Comparison of ENCODE assay signal across 18 mouse cellular contexts in the genomic region with DNA sequence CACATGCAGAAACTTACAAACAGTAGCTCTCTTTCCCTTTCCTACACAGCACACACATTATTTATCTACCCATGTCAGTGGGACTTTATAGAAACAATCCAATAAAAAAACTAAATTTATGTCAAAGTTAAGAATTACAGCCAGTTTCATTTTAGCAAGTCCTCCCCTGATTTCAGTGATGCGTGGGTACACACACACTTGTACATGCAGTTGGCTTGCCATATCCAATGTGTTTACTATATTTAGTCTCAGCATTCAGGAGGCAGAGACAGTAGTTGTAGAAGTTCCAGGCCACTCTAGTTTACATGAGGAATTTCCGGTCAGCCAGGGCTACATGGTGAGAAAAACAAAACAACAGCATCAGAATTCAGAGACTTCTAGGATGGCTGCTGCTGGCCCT. TPM values are rescaled to one million over a fixed set of nuclear protein-coding genes. Genes with fewer than 3 reads are reported as not detected.
A peak's percentile ranks its signal among the peaks of the same experiment; 100 is the strongest.
DNase-seq lines count a peak whose midpoint lies in the region; TF ChIP-seq lines count a peak whose summit lies in the region.
"Had no signal": no experiment of that assay in that cellular context is flagged by ENCODE, and none has a peak within 500 bp of the region (broad histone marks: within the 10 kb centered on the region; RNA-seq: fewer than 3 reads in every experiment).

No protein-coding gene starts in this region.

- DNase-seq in frontal cortex, adult 2 months (ENCODE audit: extremely low spot score in 1 of 2, low spot score in 1 of 2): peak; percentile 3 to 36
- no peak for DNase-seq in frontal cortex, postnatal 10 days (ENCODE audit: low spot score in 2 of 2)
- DNase-seq in left cerebral cortex, postnatal 14 days (ENCODE audit: low spot score in 2 of 2): peak; percentile 19 to 56
- DNase-seq in left cerebral cortex, adult 2 months (ENCODE audit: extremely low spot score in 1 of 2, low spot score in 2 of 2): no peak
- peak; percentile 50 for DNase-seq in brain, adult 2 months (ENCODE audit: low read depth, low spot score)
- peak; percentile 38 for DNase-seq in telencephalon, adult 2 months (ENCODE audit: low read depth, low spot score)
- DNase-seq in thymus, postnatal 4 days: no peak
- DNase-seq: adrenal gland, adult 2 months; adrenal gland, postnatal 10 days; adrenal gland, postnatal 25 days; cerebellum, adult 11-12 months; cerebellum, adult 9-10 months; cerebellum, postnatal 10 days; cerebellum, postnatal 25 days had no signal

- no peak overlapping the region for H3K4me3 ChIP-seq in left cerebral cortex, adult 2 months
- H3K4me3 ChIP-seq: embryonic facial prominence, embryonic 10.5 days; embryonic facial prominence, embryonic 12.5 days; forebrain, embryonic 13.5 days; forebrain, embryonic 15.5 days had no signal

- no peak for TF ChIP-seq CTCF in left cerebral cortex, adult 2 months (IDR thresholded peaks at IDR 0.05)

- no peak overlapping the region for H3K27ac ChIP-seq in left cerebral cortex, adult 2 months
- H3K27ac ChIP-seq: embryonic facial prominence, embryonic 10.5 days; embryonic facial prominence, embryonic 12.5 days; forebrain, embryonic 13.5 days; forebrain, embryonic 15.5 days had no signal

- intact Hi-C loops in left cerebral cortex, postnatal 14 days (cut with DNase I): no loop called here
- intact Hi-C loops in left cerebral cortex, adult 2 months (cut with DNase I): loop anchor here (10.0 kb wide), 1 partner anchor 927 kb away; no protein-coding TSS in a partner anchor

RNA-seq across cellular contexts. Expression of a gene that starts 46.8 kb away (rescaled TPM):
- 9.9 and 11.3 TPM in 2 replicates for polyA plus RNA-seq in frontal cortex, adult 2 months (2012; rRNA removed)
- total RNA-seq in left cerebral cortex, postnatal 14 days (2021): 10 to 100 TPM; 12.5 to 13.5 TPM
- 10 to 100 TPM; 14.8 to 15.7 TPM for total RNA-seq in left cerebral cortex, adult 2 months (2021)

Comparison
In these comparisons a context has a peak if more than half of its experiments do, and no peak if none do; other contexts are left out.
1. DNase-seq: peak in frontal cortex, adult 2 months (2 of 2), left cerebral cortex, postnatal 14 days (2 of 2), brain, adult 2 months (single experiment) and telencephalon, adult 2 months (single experiment); none in frontal cortex, postnatal 10 days (0 of 2), left cerebral cortex, adult 2 months (0 of 2) and thymus, postnatal 4 days (single experiment).